Mouse (Mus musculus) heart, embryonic 12.5 days (tissue): ENCODE results near the gene Arpc5. TPM values are rescaled to one million over a fixed set of nuclear protein-coding genes. Genes with fewer than 3 reads are reported as not detected.

Source experiments
- ATAC-seq: fragments of 200-750 bp; cut with Nextera tagmentation; 2 replicates; pipeline ENCODE4 v1.8.0; 2017; ENCODE audit warnings: moderate TSS enrichment, moderate library complexity; ENCODE audit not compliant: insufficient number of reproducible peaks, low FRiP score
- H3K27ac ChIP-seq: fragments of 300-500 bp; sonication (generic); 2 replicates; pipeline ENCODE4 v1.5.1; 2016; ENCODE audit warnings: mild to moderate bottlenecking, moderate library complexity; ENCODE audit not compliant: poor library complexity, severe bottlenecking
- H3K27me3 ChIP-seq: fragments of 300-500 bp; sonication (generic); replicated peaks from 2 replicates; pipeline ENCODE4 v1.6.1; 2016; ENCODE audit warnings: mild to moderate bottlenecking, moderate library complexity
- H3K36me3 ChIP-seq: fragments of 300-500 bp; sonication (generic); 2 replicates; pipeline ENCODE4 v1.6.1; 2016; ENCODE audit warnings: mild to moderate bottlenecking, moderate library complexity
- H3K4me1 ChIP-seq: fragments of 300-500 bp; sonication (generic); replicated peaks from 2 replicates; pipeline ENCODE4 v1.6.1; 2016; ENCODE audit warnings: mild to moderate bottlenecking
- H3K4me2 ChIP-seq: fragments of 300-500 bp; sonication (generic); 2 replicates; pipeline ENCODE4 v1.6.1; 2016; ENCODE audit warnings: mild to moderate bottlenecking, moderate library complexity
- H3K4me3 ChIP-seq: fragments of 300-500 bp; sonication (generic); 2 replicates; pipeline ENCODE4 v1.5.1; 2016; ENCODE audit warnings: mild to moderate bottlenecking
- H3K9ac ChIP-seq: fragments of 300-500 bp; sonication (generic); 2 replicates; pipeline ENCODE4 v1.6.1; 2016; ENCODE audit warnings: mild to moderate bottlenecking, moderate library complexity
- H3K9me3 ChIP-seq: fragments of 300-500 bp; sonication (generic); replicated peaks from 2 replicates; pipeline ENCODE4 v1.6.1; 2016; ENCODE audit warnings: mild to moderate bottlenecking, moderate library complexity
- WGBS: fragments of 180-500 bp; shearing (Covaris S2); methylation state at CpG from one replicate; pipeline ENCODE4 v1.1.7; 2016; 5-methylcytosine and 5-hydroxymethylcytosine counted together
- polyA plus RNA-seq: library from polyadenylated mRNA; unstranded; fragments of >200 nt; fragmentation: Nextera tagmentation; extraction: Ambion mirVana; gene quantifications from 2 replicates; pipeline ENCODE4 v1.2.1, GENCODE M21; 2016

Gene Arpc5
- polyA plus RNA-seq, 1 experiment from 2014 or later, result 245 TPM

DNA sequence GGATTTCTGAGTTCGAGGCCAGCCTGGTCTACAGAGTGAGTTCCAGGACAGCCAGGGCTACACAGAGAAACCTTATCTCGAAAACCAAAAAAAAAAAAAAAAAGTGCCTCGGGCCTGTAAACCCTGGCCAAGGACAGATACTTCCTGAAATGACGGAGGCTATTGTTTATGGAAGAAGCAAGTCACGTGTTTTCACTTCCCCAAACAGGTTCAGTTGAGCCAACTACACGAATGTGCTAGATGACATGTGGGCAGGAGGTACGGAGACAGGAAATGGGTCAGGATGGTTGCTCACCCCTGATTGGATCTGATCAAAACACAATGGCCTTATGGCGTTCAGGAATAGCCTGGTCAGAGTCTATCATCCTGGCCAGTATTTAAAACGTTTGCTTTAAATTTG, 31.8 kb downstream of the Arpc5 start:
- peak; percentile 58 for ATAC-seq
- H3K27ac ChIP-seq, result no peak overlapping the region

DNA sequence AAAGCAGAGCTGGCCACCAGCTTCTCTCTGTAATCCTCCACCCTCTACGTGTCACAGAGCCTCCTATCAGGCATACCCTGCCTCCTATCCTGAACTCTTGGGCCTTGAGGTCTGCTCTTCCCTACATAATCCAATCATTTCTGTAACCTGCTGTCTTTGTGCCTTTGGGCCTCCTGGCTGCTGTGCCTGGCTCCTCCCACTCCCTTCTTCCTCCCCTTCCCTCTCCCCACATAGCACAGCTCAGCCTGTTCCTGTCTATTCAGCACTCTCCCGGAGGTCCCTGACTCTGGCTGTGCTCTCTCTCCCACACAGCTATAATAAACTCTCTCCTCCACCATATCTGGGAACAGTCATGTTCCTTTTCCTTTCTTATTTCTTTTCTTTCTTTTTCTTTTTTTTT, 33.6 kb downstream of the Arpc5 start, which contains the start of gene Ncf2:
Gene Ncf2 (plus strand): TSS at position 298 of the 400 bp plus-strand sequence.
- no peaks in the 10 kb centered on the region for H3K36me3 ChIP-seq
- no peaks in the 10 kb centered on the region for H3K9me3 ChIP-seq
- 0 out of 2 replicates have a peak within 1 kb of the TSS, but pooled peaks have one; percentile 28 for H3K9ac ChIP-seq
- no peak within 1 kb of the TSS for H3K4me3 ChIP-seq
- H3K27ac ChIP-seq, result peak within 1 kb of the TSS; percentile 65
- WGBS, result 8% methylated on average over 2 of the region's 2 CpGs
- ATAC-seq, result peak; percentile 88
- no peak within 1 kb of the TSS for H3K4me2 ChIP-seq
- H3K27me3 ChIP-seq, result no peaks in the 10 kb centered on the region
- peaks cover 18% of the 10 kb centered on the region for H3K4me1 ChIP-seq

More for the DNA sequence above, 31.8 kb downstream of the Arpc5 start:
- Histone ChIP-seq H3K36me3 (no peaks in the 10 kb centered on the region), H3K4me2 (no peak overlapping the region), H3K4me3 (no peak overlapping the region), H3K9ac (no peak overlapping the region), H3K4me1 (peaks cover 26% of the 10 kb centered on the region), H3K9me3 (no peaks in the 10 kb centered on the region), H3K27me3 (no peaks in the 10 kb centered on the region)
- WGBS, result 53% methylated on average over 9 of the region's 9 CpGs

DNA sequence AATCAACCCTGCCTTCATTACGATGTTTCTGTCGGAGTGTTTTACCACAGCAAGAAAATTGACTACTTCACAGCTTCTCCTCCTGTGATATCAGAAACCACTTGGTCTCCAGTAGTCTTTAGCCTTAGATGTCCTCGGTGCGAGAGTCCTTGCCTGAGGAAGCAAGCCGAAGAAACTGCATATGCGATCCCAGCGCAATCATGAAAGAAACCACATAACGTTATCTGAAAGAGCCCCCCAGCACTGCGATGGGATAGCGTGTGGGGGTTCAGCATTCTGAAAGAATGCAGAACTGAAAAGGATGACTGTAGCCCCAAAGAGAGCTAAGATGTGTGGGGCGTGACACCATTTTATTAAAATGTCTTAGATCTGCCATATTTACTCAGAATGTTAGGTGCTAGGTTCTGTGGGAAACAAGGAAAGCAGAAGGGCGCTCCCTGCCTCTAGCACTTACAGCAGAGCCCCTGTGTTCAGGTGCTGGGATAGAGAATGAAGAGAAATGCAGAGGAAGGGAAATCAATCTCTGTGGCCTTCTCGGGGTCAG, 34.4 kb downstream of the Arpc5 start:
- ATAC-seq, result no peak
- Histone ChIP-seq H3K4me3 (no peak overlapping the region), H3K9ac (no peak overlapping the region), H3K4me1 (peaks cover 16% of the 10 kb centered on the region), H3K36me3 (no peaks in the 10 kb centered on the region), H3K4me2 (no peak overlapping the region), H3K9me3 (no peaks in the 10 kb centered on the region), H3K27me3 (no peaks in the 10 kb centered on the region), H3K27ac (0 out of 2 replicates have a peak overlapping the region, but pooled peaks have one; percentile 65)
- WGBS, result 80% methylated on average over 13 of the region's 13 CpGs

DNA sequence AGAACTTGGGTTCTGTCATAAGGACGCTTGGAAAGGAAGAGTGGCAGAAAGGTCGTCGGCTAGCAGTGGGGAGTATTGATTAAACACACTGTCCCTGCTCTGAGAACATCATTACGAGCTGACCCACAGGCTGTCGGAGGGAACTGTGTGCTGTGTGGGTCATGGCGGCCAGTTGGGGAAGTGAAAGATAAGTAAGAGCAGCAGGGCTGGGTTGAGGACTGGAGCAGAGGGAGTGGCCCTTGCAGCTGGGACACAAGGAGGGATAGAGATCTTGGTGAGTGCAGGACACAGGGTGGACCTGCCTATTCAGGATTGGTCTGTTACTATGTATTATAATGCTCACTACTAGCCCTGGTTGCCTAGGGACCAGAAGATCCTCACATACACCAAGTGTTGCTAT, 38.6 kb downstream of the Arpc5 start:
- no peak for ATAC-seq
- H3K4me2 ChIP-seq, result no peak overlapping the region
- 68% methylated on average over 6 of the region's 6 CpGs for WGBS
- H3K4me1 ChIP-seq, result peaks cover 11% of the 10 kb centered on the region
- H3K27ac ChIP-seq, result no peak overlapping the region
- no peaks in the 10 kb centered on the region for H3K9me3 ChIP-seq
- H3K36me3 ChIP-seq, result no peaks in the 10 kb centered on the region
- H3K4me3 ChIP-seq, result no peak overlapping the region
- H3K9ac ChIP-seq, result no peak overlapping the region
- H3K27me3 ChIP-seq, result no peaks in the 10 kb centered on the region

DNA sequence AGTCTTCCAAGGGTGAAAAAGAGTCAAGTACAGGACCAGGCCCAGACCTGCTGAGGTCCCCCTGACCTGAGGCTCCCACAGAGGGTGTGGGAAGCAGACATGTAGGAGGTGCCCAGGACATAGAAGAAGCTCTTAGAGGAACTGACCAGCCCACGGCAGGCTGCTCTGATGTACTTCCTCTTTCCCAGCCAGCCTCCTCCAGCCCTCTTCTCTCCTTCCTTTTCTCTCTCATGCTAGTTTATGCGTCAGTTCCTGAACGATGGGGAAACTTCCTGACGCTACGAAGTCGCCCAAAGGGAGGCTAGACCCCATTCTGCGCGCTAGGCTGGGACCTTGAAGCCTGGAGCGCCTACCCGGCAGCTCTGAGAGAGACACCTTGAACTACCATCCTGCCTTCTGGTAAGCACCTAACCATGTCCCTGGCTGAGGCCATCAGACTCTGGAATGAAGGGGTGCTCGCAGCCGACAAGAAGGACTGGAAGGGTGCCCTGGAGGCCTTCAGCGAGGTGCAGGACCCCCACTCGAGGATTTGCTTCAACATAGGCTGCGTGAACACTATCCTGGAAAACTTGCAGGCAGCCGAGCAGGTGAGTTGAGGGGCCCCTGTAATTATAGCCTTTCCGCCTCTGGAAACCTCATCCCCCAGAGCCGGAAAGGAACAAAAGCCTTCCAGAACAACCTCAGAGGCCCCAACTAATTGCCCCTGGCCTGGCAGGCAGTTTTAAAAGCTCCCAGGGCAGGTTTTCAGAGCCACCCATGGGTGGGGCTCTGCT, 41.5 kb downstream of the Arpc5 start:
- no peak overlapping the region for H3K9ac ChIP-seq

DNA sequence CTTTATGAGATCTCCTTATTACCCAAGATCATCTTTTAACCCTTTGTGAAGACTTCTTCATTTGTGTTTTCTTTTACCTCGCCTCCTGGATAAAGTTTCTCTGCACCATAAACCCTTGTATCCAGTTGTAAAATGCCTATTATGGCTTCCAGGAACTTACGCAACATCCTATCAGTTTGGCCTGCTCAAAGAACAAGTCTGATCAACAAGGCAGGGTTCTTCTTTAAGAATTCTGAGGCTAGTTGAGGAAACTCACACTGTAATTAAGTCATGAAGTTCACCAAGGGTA, 42.0 kb downstream of the Arpc5 start:
- Histone ChIP-seq H3K27ac (no peak overlapping the region), H3K4me1 (peaks cover 11% of the 10 kb centered on the region), H3K4me2 (no peak overlapping the region), H3K4me3 (no peak overlapping the region), H3K9me3 (no peaks in the 10 kb centered on the region), H3K36me3 (no peaks in the 10 kb centered on the region), H3K27me3 (no peaks in the 10 kb centered on the region), H3K9ac (no peak overlapping the region)
- no peak for ATAC-seq
- WGBS, result 85% methylated on average over 2 of the region's 2 CpGs

More for the DNA sequence above, 41.5 kb downstream of the Arpc5 start:
- no peak overlapping the region for H3K4me3 ChIP-seq
- H3K9me3 ChIP-seq, result no peaks in the 10 kb centered on the region
- WGBS, result 68% methylated on average over 18 of the region's 18 CpGs
- ATAC-seq, result no peak
- H3K36me3 ChIP-seq, result no peaks in the 10 kb centered on the region
- no peaks in the 10 kb centered on the region for H3K27me3 ChIP-seq
- peaks cover 11% of the 10 kb centered on the region for H3K4me1 ChIP-seq
- H3K4me2 ChIP-seq, result no peak overlapping the region
- H3K27ac ChIP-seq, result no peak overlapping the region

DNA sequence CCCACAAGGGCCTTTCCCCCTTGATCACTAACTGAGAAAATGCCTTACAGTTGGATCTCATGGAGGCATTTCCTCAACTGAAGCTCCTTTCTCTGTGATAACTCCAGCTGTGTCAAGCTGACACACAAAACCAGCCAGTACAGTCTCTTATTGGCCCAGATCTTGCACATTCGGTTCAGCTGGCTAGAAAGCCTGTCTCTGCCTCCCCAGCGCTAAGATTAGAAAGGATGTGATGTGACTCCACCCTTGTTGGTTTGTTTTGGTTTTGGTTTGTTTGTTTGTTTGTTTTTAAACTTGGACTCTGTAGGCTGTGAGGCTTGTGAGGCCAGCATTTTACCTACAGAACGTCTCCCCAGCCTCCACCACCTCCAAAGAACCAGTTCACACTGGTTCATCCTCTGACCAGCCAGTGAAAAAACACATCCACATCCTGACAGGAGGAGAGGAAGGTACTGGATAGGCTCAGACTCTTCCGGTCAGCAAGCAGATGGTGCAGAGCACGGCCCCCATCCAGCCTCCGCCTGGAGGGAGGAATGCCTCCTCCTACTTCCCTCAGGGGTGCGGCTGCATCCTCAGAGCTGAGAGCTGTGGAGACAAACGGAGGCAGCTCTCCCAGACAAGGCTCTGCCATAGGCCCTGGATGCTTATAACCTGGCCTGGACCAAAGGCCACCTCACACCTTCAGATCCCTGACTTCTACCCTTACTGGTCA, 43.4 kb downstream of the Arpc5 start:
- WGBS, result 24% methylated on average over 8 of the region's 8 CpGs
- no peak overlapping the region for H3K4me2 ChIP-seq
- no peaks in the 10 kb centered on the region for H3K27me3 ChIP-seq
- peak; percentile 85 for ATAC-seq
- H3K36me3 ChIP-seq, result no peaks in the 10 kb centered on the region
- H3K9ac ChIP-seq, result no peak overlapping the region
- no peak overlapping the region for H3K4me3 ChIP-seq
- peaks cover 11% of the 10 kb centered on the region for H3K4me1 ChIP-seq
- H3K27ac ChIP-seq, result peak overlapping the region; percentile 69
- no peaks in the 10 kb centered on the region for H3K9me3 ChIP-seq

DNA sequence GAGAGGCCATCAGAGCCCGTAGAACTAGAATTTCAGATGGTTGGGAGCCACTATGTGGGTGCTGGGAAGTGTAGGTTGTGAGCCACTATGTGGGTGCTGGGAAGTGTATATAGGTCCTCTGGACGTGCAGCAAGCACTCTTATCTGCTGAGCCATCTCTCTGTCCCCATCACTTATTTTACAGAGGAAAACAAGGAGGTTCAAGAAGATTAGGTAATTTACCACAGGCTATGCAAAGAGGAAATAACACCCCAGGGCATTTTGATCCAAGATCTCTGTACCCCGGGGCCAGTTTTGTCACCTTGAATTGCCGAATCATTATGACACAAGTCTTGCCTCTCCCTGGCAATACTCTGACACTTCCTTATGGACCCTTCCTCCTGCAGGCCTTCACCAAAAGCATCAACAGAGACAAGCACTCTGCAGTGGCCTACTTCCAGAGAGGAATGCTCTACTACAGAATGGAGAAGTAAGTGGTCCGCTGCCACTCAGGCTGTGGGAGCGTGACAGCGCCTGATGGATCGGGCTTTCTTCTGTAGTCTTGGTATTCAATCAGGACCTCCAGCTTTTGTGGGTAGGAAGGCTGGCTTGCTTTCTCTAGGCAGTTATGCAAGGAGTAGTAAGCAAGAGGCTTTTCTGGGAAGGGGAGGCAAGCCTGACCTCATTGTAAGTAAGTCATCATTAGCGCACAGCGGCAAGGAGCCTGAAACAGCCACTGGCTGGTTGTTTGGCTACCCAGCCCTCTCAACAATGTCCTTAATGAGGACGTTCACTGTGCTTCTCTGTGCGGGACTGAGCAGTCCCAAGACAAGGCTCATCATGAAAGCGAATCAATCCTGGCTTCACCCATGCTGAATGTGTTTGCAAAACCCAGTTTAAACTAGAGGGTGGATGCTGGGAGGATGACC, 44.4 kb downstream of the Arpc5 start:
- no peak for ATAC-seq
- Histone ChIP-seq H3K36me3 (no peaks in the 10 kb centered on the region), H3K27ac (no peak overlapping the region), H3K9me3 (no peaks in the 10 kb centered on the region), H3K27me3 (no peaks in the 10 kb centered on the region), H3K4me1 (peaks cover 21% of the 10 kb centered on the region), H3K9ac (no peak overlapping the region), H3K4me3 (no peak overlapping the region), H3K4me2 (no peak overlapping the region)
- 76% methylated on average over 13 of the region's 13 CpGs for WGBS

DNA sequence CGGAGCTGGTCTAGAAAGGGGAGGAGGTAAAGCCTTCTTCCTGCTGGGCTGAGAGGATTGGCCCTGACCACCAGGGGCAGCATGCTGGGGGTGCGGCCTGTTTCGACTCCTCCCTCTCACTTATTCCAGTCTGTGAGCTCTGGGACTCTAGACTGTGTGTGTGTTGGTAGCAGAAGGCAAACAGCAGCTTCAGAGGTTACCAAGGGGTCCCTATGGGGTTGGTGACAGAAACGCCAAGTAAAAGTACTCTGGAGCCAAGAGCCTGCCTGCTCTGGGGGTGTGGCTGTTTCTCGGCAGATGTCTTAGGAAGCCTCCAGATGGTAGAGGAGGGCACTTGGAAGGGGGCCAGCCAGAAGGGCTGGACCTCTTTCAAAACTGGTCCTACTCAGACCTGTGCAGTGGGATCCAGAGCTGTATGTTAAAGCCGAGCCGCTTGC, 48.9 kb downstream of the Arpc5 start:
- Histone ChIP-seq H3K4me2 (peak overlapping the region; percentile 28; the same call in 1 of the 2 replicates), H3K4me1 (peaks cover 37% of the 10 kb centered on the region), H3K9me3 (no peaks in the 10 kb centered on the region), H3K27me3 (no peaks in the 10 kb centered on the region), H3K27ac (no peak overlapping the region), H3K4me3 (no peak overlapping the region), H3K36me3 (no peaks in the 10 kb centered on the region), H3K9ac (no peak overlapping the region)
- WGBS, result 37% methylated on average over 7 of the region's 7 CpGs
- peak; percentile 47 for ATAC-seq

DNA sequence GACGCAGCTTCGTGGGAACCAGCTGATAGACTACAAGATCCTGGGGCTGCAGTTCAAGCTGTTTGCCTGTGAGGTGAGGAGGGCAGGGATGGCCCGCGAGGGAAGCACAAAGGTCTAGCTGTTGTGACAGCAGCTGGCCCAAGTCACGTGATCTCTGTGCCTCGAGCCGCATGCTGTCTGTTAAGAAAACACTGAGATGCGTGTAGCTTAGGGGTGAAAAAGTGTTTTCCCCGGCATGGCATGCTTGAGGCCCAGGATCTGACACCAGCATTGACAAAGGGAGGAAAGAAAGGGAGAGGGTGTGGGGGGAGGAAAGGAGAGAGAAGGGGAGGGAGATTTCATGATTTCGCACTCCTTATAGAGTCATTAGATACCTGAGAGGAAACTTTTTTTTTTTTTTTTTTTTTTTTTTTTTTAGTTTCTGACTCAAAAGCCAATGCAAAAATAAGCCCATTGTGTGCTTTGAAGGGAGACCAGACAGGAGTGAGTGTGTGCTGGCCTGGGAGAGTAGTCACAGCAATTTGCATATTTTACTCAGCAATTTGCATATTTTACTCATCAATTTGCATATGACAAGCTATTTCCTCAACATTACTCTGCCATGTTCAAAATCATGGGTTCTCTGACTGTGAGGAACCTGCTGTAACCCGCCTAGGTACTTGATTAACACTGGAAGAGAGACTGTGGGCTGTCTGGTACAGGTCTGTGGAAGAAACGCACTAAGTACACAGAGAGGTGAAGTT, 50.9 kb downstream of the Arpc5 start:
- Histone ChIP-seq H3K27ac (peak overlapping the region; percentile 58), H3K9me3 (no peaks in the 10 kb centered on the region), H3K36me3 (no peaks in the 10 kb centered on the region), H3K4me2 (0 out of 2 replicates have a peak overlapping the region, but pooled peaks have one; percentile 12), H3K9ac (no peak overlapping the region), H3K4me3 (no peak overlapping the region), H3K4me1 (peaks cover 36% of the 10 kb centered on the region), H3K27me3 (no peaks in the 10 kb centered on the region)
- no peak for ATAC-seq
- 28% methylated on average over 12 of the region's 12 CpGs for WGBS
